Mouse (Mus musculus) CD4-positive naive resting alpha-beta T cell, adult 76 days (primary cell): Measurements from ENCODE around the gene Gm5152. TPM values are rescaled to one million over a fixed set of nuclear protein-coding genes. Genes with fewer than 3 reads are reported as not detected.

ENCODE experiments used
- total RNA-seq: library from RNA; stranded (reverse); gene quantifications from one replicate; pipeline ENCODE4 v1.2.4, GENCODE M21; 2023

The Gm5152 gene
- total RNA-seq: not detected

DNA sequence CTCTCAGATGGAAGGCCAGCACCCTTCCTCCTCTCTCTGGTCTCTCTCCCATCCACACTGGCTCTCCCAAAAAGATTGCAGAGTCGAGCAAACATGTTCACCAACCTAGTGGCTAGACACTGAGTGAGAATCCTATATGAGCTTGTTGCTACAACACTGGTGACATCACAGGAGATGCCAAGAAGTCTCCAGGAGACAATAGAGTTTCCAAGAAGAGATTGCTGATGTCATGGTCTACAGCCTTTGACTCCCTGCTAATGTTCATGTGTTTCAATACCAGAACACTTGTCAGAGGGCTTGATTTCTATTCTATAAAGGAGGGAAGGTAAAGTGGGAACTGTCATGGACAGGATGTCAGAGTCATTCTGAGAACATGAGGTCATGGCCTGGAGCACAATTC, at the start of gene Gm5152:
Gm5152 (minus strand) TSS at position 101 of the 400 bp plus-strand sequence.

